Mouse (Mus musculus) kidney, postnatal 0 days (tissue): ENCODE data around the gene Gpa33. TPM values are rescaled to one million over a fixed set of nuclear protein-coding genes. Genes with fewer than 3 reads are reported as not detected.

Experiments used
- ATAC-seq: fragments of 200-750 bp; cut with Nextera tagmentation; replicated peaks from 2 replicates; pipeline ENCODE4 v1.8.0; 2017; ENCODE audit warnings: low read depth, moderate number of reproducible peaks, moderate TSS enrichment, moderate library complexity; ENCODE audit not compliant: low FRiP score
- DNase-seq: peaks from one replicate; pipeline ENCODE4 v3.0.0-alpha.2; 2016; ENCODE audit warnings: low spot score
- H3K27ac ChIP-seq: fragments of 300-500 bp; sonication (generic); 2 replicates; pipeline ENCODE4 v1.5.1; 2014; ENCODE audit warnings: mild to moderate bottlenecking
- H3K27me3 ChIP-seq: fragments of 300-500 bp; sonication (generic); 2 replicates; pipeline ENCODE4 v1.6.1; 2014; ENCODE audit warnings: low read length, mixed read lengths; ENCODE audit not compliant: insufficient read depth
- H3K36me3 ChIP-seq: fragments of 300-500 bp; sonication (generic); 2 replicates; pipeline ENCODE4 v1.6.1; 2014; ENCODE audit warnings: low read length, mixed read lengths; ENCODE audit not compliant: insufficient read depth
- H3K4me1 ChIP-seq: fragments of 300-500 bp; sonication (generic); replicated peaks from 2 replicates; pipeline ENCODE4 v1.6.1; 2014; ENCODE audit warnings: antibody characterized with exemption, low read length, mixed read lengths; ENCODE audit not compliant: insufficient read depth
- H3K4me2 ChIP-seq: fragments of 300-500 bp; sonication (generic); 2 replicates; pipeline ENCODE4 v1.6.1; 2014; ENCODE audit warnings: mild to moderate bottlenecking, low read length, moderate library complexity, mixed read lengths
- H3K4me3 ChIP-seq: fragments of 300-500 bp; sonication (generic); replicated peaks from 2 replicates; pipeline ENCODE4 v1.5.1; 2014; ENCODE audit warnings: low read depth, low read length
- H3K9ac ChIP-seq: fragments of 300-500 bp; sonication (generic); 2 replicates; pipeline ENCODE4 v1.6.1; 2014; ENCODE audit warnings: low read depth, low read length
- H3K9me3 ChIP-seq: fragments of 300-500 bp; sonication (generic); replicated peaks from 2 replicates; pipeline ENCODE4 v1.6.1; 2016; ENCODE audit warnings: low read length, inconsistent platforms, mixed read lengths
- CTCF ChIP-seq: IDR thresholded peaks from 2 replicates; pipeline ENCODE4 v1.5.1; 2016; ENCODE audit warnings: antibody characterized with exemption, low read depth, mild to moderate bottlenecking, moderate library complexity
- WGBS: fragments of 180-500 bp; shearing (Covaris S2); extraction: QIAGEN DNeasy Blood & Tissue Kit; methylation state at CpG from one replicate; pipeline ENCODE4 v1.1.7; 2014; 5-methylcytosine and 5-hydroxymethylcytosine counted together
- polyA plus RNA-seq: library from polyadenylated mRNA; unstranded; fragments of >200 nt; fragmentation: Nextera tagmentation; extraction: Ambion mirVana; gene quantifications from 2 replicates; pipeline ENCODE4 v1.2.1, GENCODE M21; 2015

The Gpa33 gene
- polyA plus RNA-seq, 1 experiment from 2014 or later: 1.1 TPM

DNA sequence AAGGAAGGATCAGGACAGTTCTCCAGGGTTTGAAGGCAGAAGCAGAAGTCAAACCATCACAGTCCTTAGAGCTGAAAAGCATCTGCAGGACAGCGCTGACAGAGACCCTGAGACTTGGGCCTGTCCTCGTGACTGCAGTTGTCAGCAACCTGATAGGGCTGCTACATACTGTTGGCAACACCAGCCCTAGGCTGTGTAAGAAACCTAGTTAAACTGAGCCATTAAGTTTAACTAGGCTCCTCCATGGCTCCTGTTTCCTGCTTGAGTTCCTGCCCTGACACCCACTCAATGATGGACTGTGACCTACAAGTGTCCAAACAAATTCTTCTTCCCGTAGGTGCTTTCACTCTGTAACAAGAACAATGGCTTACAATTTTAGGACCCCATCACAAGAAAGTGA lies 75.1 kb downstream of the Gpa33 start:
- Histone ChIP-seq H3K9me3 (no peaks in the 10 kb centered on the region), H3K27me3 (no peaks in the 10 kb centered on the region), H3K4me1 (no peaks in the 10 kb centered on the region), H3K4me3 (no peak overlapping the region), H3K9ac (no peak overlapping the region), H3K27ac (no peak overlapping the region), H3K36me3 (no peaks in the 10 kb centered on the region), H3K4me2 (no peak overlapping the region)
- DNase-seq: no peak
- ATAC-seq: no peak
- 38% methylated on average over 3 of the region's 3 CpGs for WGBS
- no peak for TF ChIP-seq CTCF

DNA sequence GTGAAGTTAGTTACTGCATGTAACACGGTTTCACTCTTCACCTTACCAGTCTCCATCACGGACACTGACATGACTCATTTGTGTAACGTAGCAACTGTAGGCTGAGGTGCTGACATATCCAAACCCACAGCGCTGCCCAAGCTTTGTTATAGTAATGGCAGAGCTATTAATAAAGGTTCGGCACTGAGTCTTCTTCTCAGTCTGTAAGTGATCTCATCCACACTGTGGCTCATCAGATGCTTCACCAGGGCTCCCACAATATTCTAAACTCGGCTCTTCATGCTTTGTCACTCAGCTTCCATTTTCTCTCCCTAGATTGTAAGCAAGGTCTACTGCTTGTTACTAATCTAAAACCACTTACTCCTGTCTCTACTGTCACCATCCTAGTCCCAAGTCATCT lies 79.3 kb downstream of the Gpa33 start:
- H3K4me2 ChIP-seq: no peak overlapping the region
- H3K4me1 ChIP-seq: no peaks in the 10 kb centered on the region
- DNase-seq: no peak
- no peak overlapping the region for H3K27ac ChIP-seq
- H3K36me3 ChIP-seq: no peaks in the 10 kb centered on the region
- H3K4me3 ChIP-seq: no peak overlapping the region
- 89% methylated on average over 6 of the region's 6 CpGs for WGBS
- no peaks in the 10 kb centered on the region for H3K27me3 ChIP-seq
- no peak overlapping the region for H3K9ac ChIP-seq
- ATAC-seq: no peak
- no peaks in the 10 kb centered on the region for H3K9me3 ChIP-seq
- no peak for TF ChIP-seq CTCF

DNA sequence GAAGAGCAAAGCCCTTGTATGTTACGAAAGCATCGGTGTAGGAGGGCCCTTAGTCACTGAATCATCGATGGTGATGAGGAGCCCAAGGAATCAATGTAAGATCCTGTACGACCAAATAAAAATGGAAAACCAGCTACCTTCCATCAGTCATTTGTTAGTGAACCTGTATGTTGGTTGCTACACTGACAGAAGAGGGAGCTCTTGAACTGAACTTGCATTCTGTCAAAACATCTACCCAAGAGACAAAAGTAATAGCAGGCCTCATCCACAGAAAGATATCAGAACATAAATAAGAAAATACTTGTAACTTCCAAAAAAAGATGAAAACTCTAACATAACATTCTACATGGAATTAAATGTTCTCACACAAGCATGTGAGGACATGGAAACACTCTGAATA lies 84.1 kb downstream of the Gpa33 start:
- Histone ChIP-seq H3K9ac (no peak overlapping the region), H3K27me3 (no peaks in the 10 kb centered on the region), H3K27ac (no peak overlapping the region), H3K4me2 (no peak overlapping the region), H3K9me3 (no peaks in the 10 kb centered on the region), H3K36me3 (no peaks in the 10 kb centered on the region), H3K4me1 (no peaks in the 10 kb centered on the region), H3K4me3 (no peak overlapping the region)
- WGBS: 86% methylated on average over 4 of the region's 4 CpGs
- TF ChIP-seq CTCF: peak; percentile 62
- ATAC-seq (no peak), DNase-seq (no peak)

Other genes with a start within 250 kb of the Gpa33 start
- gene Pou2f1, start 127.6 kb upstream of the Gpa33 start, polyA plus RNA-seq: 11.6 and 11.7 TPM in 2 replicates
- 0.08 and 0.12 TPM in 2 replicates for gene Dusp27, start 2.3 kb upstream of the Gpa33 start, polyA plus RNA-seq
- gene Mael, start 108.5 kb downstream of the Gpa33 start, polyA plus RNA-seq: not detected in 2 replicates
- 3.1 and 3.2 TPM in 2 replicates for gene Ildr2, start 123.9 kb downstream of the Gpa33 start, polyA plus RNA-seq
- gene Tada1, start 248.9 kb downstream of the Gpa33 start, polyA plus RNA-seq: 40.9 and 42.6 TPM in 2 replicates